Mouse (Mus musculus): ENCODE results near the gene Sar1b. TPM values are rescaled to one million over a fixed set of nuclear protein-coding genes. Genes with fewer than 3 reads are reported as not detected.

Gene Sar1b
- total and polyA plus RNA-seq, 3 experiments: 104 to 124 TPM; not detected in 1

DNA sequence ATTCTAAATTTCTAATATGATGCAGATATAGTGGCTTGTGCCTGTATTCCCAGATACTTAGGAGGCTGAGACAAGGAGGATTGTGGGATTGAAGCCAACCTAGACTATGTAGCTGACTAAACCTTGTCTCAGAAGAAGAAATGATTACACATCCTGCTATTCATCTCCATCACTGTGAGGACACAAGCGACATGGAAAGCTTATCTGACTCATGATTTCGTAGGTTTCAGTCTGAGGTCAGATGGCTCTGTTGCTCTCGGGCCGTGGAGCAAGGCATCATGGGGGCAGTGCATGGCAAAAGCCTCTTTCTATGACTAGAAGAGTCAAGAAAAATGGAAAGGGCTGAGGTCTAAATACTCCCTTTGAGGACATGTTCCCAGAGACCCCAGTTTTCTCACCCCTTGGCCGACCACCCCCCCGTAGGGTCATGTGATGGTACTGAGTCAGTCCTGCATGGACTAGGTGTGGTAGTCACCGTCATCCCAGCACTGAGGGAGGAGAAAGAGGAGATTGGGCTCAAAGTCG lies 48.6 kb downstream of the Sar1b start:
- H3K27ac ChIP-seq (ENCODE audit: control insufficient read depth, low read depth, low read length): no peak overlapping the region
- H3K36me3 ChIP-seq (ENCODE audit: control insufficient read depth in 1 of 2, insufficient read depth in 2 of 2, low read length in 2 of 2): no peaks in the 10 kb centered on the region
- no peaks in the 10 kb centered on the region for H3K79me2 ChIP-seq (ENCODE audit: control insufficient read depth, insufficient read depth, low read length, poor library complexity)
- no peak overlapping the region for H3K4me3 ChIP-seq (ENCODE audit: control insufficient read depth in 1 of 2, insufficient read depth in 1 of 2, low read depth in 2 of 2, low read length in 2 of 2)
- H3K27me3 ChIP-seq (ENCODE audit: control insufficient read depth in 1 of 2, insufficient read depth in 2 of 2, low read length in 2 of 2): no peaks in the 10 kb centered on the region
- H3K9me3 ChIP-seq (replicated peaks; ENCODE audit: insufficient read depth, low read length): no peaks in the 10 kb centered on the region
- no peak for DNase-seq (ENCODE audit: low read depth, low spot score)
- TF ChIP-seq CTCF (IDR thresholded peaks at IDR 0.05 in 2 of 3, conservative IDR thresholded peaks at IDR 0.05 in 1 of 3; ENCODE audit: control insufficient read depth in 1 of 3, insufficient read depth in 1 of 3, low read depth in 2 of 3, low read length in 3 of 3, poor library complexity in 1 of 3, severe bottlenecking in 1 of 3): no peak
- TF ChIP-seq MEF2A (IDR thresholded peaks at IDR 0.05; ENCODE audit: extremely low read depth, insufficient replicate concordance, low read depth, low read length, poor library complexity, severe bottlenecking): no peak
- TF ChIP-seq BHLHE40 (IDR thresholded peaks at IDR 0.05; ENCODE audit: borderline replicate concordance, low read depth, low read length): no peak
- no peak for TF ChIP-seq SMC3 (IDR thresholded peaks at IDR 0.05; ENCODE audit: low read depth, low read length)
- TF ChIP-seq ETS1 (IDR thresholded peaks at IDR 0.05; ENCODE audit: low read depth, low read length): no peak
- TF ChIP-seq MAFK (IDR thresholded peaks at IDR 0.05; ENCODE audit: borderline replicate concordance, low read depth, low read length): no peak
- no peak for TF ChIP-seq POLR2AphosphoS2 (IDR thresholded peaks at IDR 0.05; ENCODE audit: low read length)
- TF ChIP-seq POLR2AphosphoS5 (IDR thresholded peaks at IDR 0.05; ENCODE audit: borderline replicate concordance, low read depth, low read length): no peak
- TF ChIP-seq NRF1 (IDR thresholded peaks at IDR 0.05; ENCODE audit: insufficient read depth, low read depth, low read length, poor library complexity, severe bottlenecking): no peak
- no peak for TF ChIP-seq HCFC1 (IDR thresholded peaks at IDR 0.05; ENCODE audit: low read depth, low read length)
- no peak for TF ChIP-seq E2F4 (IDR thresholded peaks at IDR 0.05; ENCODE audit: borderline replicate concordance, low read depth, low read length)
- no peak for TF ChIP-seq MAZ (IDR thresholded peaks at IDR 0.05; ENCODE audit: low read depth, low read length)
- TF ChIP-seq MYC (IDR thresholded peaks at IDR 0.05; ENCODE audit: low read depth, low read length): no peak
- TF ChIP-seq ZC3H11A (IDR thresholded peaks at IDR 0.05; ENCODE audit: low read depth, low read length): no peak
- no peak for TF ChIP-seq POLR2A (IDR thresholded peaks at IDR 0.05; ENCODE audit: control insufficient read depth in 1 of 2, insufficient read depth in 1 of 2, low read depth in 1 of 2, low read length in 2 of 2, poor library complexity in 1 of 2)
- TF ChIP-seq KAT2A (conservative IDR thresholded peaks at IDR 0.05; ENCODE audit: low read depth, low read length): no peak
- no peak for TF ChIP-seq USF1 (IDR thresholded peaks at IDR 0.05; ENCODE audit: low read depth, low read length)
- TF ChIP-seq TBP (IDR thresholded peaks at IDR 0.05; ENCODE audit: low read depth, low read length): no peak
- no peaks in the 10 kb centered on the region; a peak in 1 of 4 replicates for H3K4me1 ChIP-seq (ENCODE audit: control insufficient read depth in 1 of 2, insufficient read depth in 2 of 2, low read length in 2 of 2)
- no peak overlapping the region for H3K9ac ChIP-seq (ENCODE audit: control insufficient read depth, low read depth, low read length, poor library complexity, severe bottlenecking)

DNA sequence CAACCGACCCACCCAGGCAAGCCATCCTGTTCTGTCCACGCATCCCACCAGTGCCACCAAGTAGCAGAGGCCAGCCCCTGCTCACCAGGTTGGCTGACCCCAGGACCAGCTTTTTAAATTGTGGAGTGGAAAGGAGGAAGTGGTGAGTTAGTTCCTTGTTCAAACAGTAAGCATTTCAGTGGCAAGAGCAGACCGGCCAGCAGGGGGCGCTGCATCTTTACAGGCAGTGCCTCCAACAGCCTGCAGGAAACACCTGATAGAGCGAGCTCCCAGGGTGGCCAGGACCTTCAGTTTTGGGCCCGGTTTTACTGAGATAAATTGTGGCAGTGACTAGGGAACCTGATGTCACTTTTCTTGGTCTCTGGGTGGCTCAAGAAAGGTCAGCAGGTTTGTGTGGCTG lies 54.3 kb downstream of the Sar1b start:
- H3K4me1 ChIP-seq (ENCODE audit: control insufficient read depth in 1 of 2, insufficient read depth in 2 of 2, low read length in 2 of 2): no peaks in the 10 kb centered on the region
- H3K27me3 ChIP-seq (ENCODE audit: control insufficient read depth in 1 of 2, insufficient read depth in 2 of 2, low read length in 2 of 2): no peaks in the 10 kb centered on the region
- TF ChIP-seq CTCF (IDR thresholded peaks at IDR 0.05 in 2 of 3, conservative IDR thresholded peaks at IDR 0.05 in 1 of 3; ENCODE audit: control insufficient read depth in 1 of 3, insufficient read depth in 1 of 3, low read depth in 2 of 3, low read length in 3 of 3, poor library complexity in 1 of 3, severe bottlenecking in 1 of 3) (peak in 2 of 3 experiments; percentile 88 to 99), MAX (IDR thresholded peaks at IDR 0.05; ENCODE audit: low read length) (no peak), ELF1 (IDR thresholded peaks at IDR 0.05; ENCODE audit: low read depth, low read length) (peak; percentile 73), POLR2AphosphoS5 (IDR thresholded peaks at IDR 0.05; ENCODE audit: borderline replicate concordance, low read depth, low read length) (no peak), HCFC1 (IDR thresholded peaks at IDR 0.05; ENCODE audit: low read depth, low read length) (peak; percentile 56), USF1 (IDR thresholded peaks at IDR 0.05; ENCODE audit: low read depth, low read length) (no peak), ETS1 (IDR thresholded peaks at IDR 0.05; ENCODE audit: low read depth, low read length) (peak; percentile 51), KAT2A (conservative IDR thresholded peaks at IDR 0.05; ENCODE audit: low read depth, low read length) (no peak), SMC3 (IDR thresholded peaks at IDR 0.05; ENCODE audit: low read depth, low read length) (peak; percentile 84), EP300 (IDR thresholded peaks at IDR 0.05; ENCODE audit: low read depth in 1 of 2, low read length in 2 of 2) (peak in 1 of 2 experiments; percentile 5; a peak in 1 of 4 replicates), ZC3H11A (IDR thresholded peaks at IDR 0.05; ENCODE audit: low read depth, low read length) (peak; percentile 43), RAD21 (IDR thresholded peaks at IDR 0.05; ENCODE audit: low read depth, low read length) (peak; percentile 78)
- peaks cover 0 to 2% of the 10 kb centered on the region in 2 experiments; a peak in 1 of 4 replicates for H3K36me3 ChIP-seq (ENCODE audit: control insufficient read depth in 1 of 2, insufficient read depth in 2 of 2, low read length in 2 of 2)
- no peaks in the 10 kb centered on the region for H3K9me3 ChIP-seq (replicated peaks; ENCODE audit: insufficient read depth, low read length)
- H3K27ac ChIP-seq (ENCODE audit: control insufficient read depth, low read depth, low read length): no peak overlapping the region
- no peak overlapping the region for H3K9ac ChIP-seq (ENCODE audit: control insufficient read depth, low read depth, low read length, poor library complexity, severe bottlenecking)
- H3K79me2 ChIP-seq (ENCODE audit: control insufficient read depth, insufficient read depth, low read length, poor library complexity): no peaks in the 10 kb centered on the region
- peak; percentile 97 for DNase-seq (ENCODE audit: low read depth, low spot score)
- no peak overlapping the region for H3K4me3 ChIP-seq (ENCODE audit: control insufficient read depth in 1 of 2, insufficient read depth in 1 of 2, low read depth in 2 of 2, low read length in 2 of 2)

All from MEL (cell line).